Mouse (Mus musculus): ENCODE results near the gene Reep6. TPM values are rescaled to one million over a fixed set of nuclear protein-coding genes. Genes with fewer than 3 reads are reported as not detected.

The Reep6 gene
- total and polyA plus RNA-seq, 2 experiments from 2014 or later = 3.7 to 5.2 TPM

DNA sequence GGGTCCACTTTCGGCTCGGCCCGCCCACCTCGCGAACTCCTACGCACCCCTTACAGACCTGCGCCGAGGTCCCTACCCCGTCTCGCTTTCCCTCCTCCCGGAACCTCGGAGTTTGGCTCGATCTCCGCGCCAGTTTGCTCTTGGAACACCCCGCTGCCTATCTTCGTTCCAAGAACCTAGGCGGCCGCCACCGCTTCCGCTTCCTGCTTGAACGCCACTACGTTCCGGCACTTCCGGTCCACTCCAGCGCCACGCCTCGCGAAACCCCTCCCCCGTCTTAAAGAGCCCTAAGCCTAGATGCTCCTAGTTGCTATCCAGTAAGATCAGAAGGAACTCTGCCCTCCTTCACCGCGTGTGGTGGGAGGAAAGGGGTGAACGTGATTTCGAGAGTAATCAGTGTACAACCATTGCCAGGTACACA is 9.4 kb upstream of the Reep6 start, which contains the start of gene 2310011J03Rik:
Gene 2310011J03Rik, minus strand, starts transcription at position 198 of the 421 bp plus-strand sequence.
- H3K36me3 ChIP-seq (ENCODE audit: insufficient read depth, low read length) = peaks cover 11% of the 10 kb centered on the region
- ATAC-seq (peak; percentile 67), DNase-seq (ENCODE audit: low spot score) (peak; percentile 95)
- peak within 1 kb of the TSS; percentile 68 for H3K9ac ChIP-seq (replicated peaks; ENCODE audit: low read length)
- H3K4me1 ChIP-seq (ENCODE audit: insufficient read depth, low read length) = peaks cover 14% of the 10 kb centered on the region; the same call in 1 of the 2 replicates
- WGBS = 2% methylated on average over 33 of the region's 34 CpGs
- H3K9me3 ChIP-seq (ENCODE audit: low read length) = no peaks in the 10 kb centered on the region
- no peak for TF ChIP-seq CTCF (IDR thresholded peaks at IDR 0.05; ENCODE audit: low read depth)
- peak within 1 kb of the TSS; percentile 71 for H3K4me3 ChIP-seq (ENCODE audit: low read length)
- H3K4me2 ChIP-seq (ENCODE audit: low read depth, low read length) = peak within 1 kb of the TSS; percentile 96
- H3K27ac ChIP-seq = peak within 1 kb of the TSS; percentile 73
- no peaks in the 10 kb centered on the region for H3K27me3 ChIP-seq (ENCODE audit: insufficient read depth, low read length)

DNA sequence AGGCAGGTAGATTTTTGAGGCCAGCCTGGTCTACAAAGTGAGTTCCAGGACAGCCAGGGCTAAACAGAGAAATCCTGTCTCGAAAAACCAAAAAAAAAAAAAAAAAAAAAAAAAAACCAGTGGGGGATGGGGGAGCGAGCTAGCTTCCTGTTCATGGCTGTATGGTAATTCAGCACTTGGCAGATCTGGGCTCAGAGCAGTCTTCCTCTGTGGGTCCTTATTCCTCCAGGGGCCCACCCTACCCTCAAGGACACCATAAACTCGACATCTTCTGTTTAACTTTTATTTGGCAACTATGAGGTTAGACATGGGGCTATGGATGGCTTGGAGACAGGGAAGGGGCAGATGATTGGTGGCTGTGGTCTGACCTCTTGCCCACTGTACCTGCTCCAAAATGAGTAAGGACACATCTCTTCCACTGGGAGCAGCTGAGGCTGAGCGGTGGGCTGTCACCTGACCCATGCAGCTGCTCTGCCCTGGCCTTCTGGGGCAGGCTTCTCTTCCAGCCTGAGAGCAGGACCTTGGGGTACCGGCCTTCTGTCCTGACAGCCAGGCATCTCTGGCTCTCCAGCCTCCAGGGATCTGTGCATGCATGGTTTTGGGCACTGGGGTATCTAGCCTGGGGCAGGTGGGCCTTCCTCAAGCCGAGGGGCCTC is 8.6 kb upstream of the Reep6 start:
- no peaks in the 10 kb centered on the region for H3K9me3 ChIP-seq (ENCODE audit: low read length)

DNA sequence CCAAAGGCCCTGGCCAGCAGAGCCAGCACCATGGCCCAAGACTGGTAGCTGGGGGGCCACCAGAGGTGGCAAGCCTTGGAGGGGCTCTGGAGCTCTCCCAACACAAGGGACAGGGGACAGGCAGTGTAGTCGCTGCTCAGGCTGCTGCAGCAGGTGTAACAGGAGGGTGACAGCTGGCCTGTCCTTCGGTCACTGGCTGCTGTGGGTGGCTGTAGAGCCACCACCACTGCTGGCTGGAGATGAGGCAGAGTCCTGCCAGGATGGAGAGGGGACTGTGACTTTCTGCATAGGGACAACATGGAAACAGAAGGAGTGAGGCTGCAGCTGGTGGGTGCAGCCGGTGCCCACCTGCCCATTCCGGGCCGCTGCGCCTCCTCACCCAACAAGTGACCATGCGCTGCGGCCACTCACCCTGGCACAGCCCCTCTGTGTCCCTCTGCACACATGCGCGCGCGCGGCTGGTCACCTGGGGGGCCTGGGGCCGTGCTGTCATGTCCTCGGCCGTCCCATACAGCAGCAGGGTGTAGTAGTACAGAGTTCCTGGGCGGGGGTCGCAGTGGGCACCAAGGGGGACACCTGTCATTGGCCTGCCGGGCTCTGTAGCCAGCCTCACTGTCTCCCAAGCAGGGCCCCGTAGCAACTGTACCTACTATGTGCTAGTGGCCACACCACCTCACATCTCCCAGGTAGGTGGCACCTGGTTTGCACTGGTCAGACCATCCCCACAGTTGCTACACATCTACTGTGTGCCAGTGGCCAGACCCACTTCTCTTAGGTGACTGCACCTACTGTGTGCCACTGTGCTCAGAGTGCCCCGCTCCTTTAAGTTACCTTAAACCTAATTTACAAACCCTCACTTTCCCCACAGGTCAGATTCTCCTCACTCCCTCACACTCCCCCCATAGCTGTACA is 7.8 kb upstream of the Reep6 start:
- no peaks in the 10 kb centered on the region for H3K9me3 ChIP-seq (ENCODE audit: low read length)
- H3K4me1 ChIP-seq (ENCODE audit: insufficient read depth, low read length) = peaks cover 14% of the 10 kb centered on the region; the same call in 1 of the 2 replicates
- DNase-seq (ENCODE audit: low spot score) (no peak), ATAC-seq (no peak)
- H3K4me3 ChIP-seq (ENCODE audit: low read length) = no peak overlapping the region
- no peak overlapping the region; the same call in 1 of the 2 replicates for H3K27ac ChIP-seq
- no peaks in the 10 kb centered on the region for H3K36me3 ChIP-seq (ENCODE audit: insufficient read depth, low read length)
- H3K4me2 ChIP-seq (ENCODE audit: low read depth, low read length) = no peak overlapping the region
- H3K27me3 ChIP-seq (ENCODE audit: insufficient read depth, low read length) = no peaks in the 10 kb centered on the region
- no peak for TF ChIP-seq CTCF (IDR thresholded peaks at IDR 0.05; ENCODE audit: low read depth)
- 91% methylated on average over 21 of the region's 21 CpGs for WGBS
- H3K9ac ChIP-seq (replicated peaks; ENCODE audit: low read length) = no peak overlapping the region

More for the DNA sequence above, 8.6 kb upstream of the Reep6 start:
- Histone ChIP-seq H3K27ac (no peak overlapping the region), H3K36me3 (ENCODE audit: insufficient read depth, low read length) (0 out of 2 replicates have a peak, but pooled peaks cover 3% of the 10 kb centered on the region), H3K4me3 (ENCODE audit: low read length) (no peak overlapping the region), H3K4me1 (ENCODE audit: insufficient read depth, low read length) (peaks cover 14% of the 10 kb centered on the region; the same call in 1 of the 2 replicates), H3K4me2 (ENCODE audit: low read depth, low read length) (no peak overlapping the region), H3K9ac (replicated peaks; ENCODE audit: low read length) (no peak overlapping the region), H3K27me3 (ENCODE audit: insufficient read depth, low read length) (no peaks in the 10 kb centered on the region)
- DNase-seq (ENCODE audit: low spot score) = no peak
- 76% methylated on average over 6 of the region's 6 CpGs for WGBS
- TF ChIP-seq CTCF (IDR thresholded peaks at IDR 0.05; ENCODE audit: low read depth) = no peak
- ATAC-seq = no peak

DNA sequence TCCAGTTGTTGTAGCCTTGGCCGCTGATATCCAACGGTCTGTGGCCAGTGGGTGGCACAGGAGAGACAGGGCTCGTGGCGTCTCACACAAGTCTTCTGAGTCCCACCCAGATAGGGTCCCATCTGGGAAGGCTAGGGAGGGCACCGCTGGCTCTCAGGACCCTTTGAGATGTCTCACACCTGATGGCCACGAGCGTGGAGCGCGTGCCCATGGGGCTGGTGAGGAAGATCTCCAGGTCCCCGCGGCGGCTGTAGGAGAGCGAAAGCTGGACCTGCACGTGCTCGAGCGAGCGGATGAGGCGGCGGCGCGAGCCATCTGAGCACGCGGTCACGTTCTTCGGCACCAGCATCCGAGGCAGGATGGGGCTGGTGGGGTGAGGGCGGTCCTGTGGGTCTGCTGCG is 6.9 kb upstream of the Reep6 start:
- Histone ChIP-seq H3K36me3 (ENCODE audit: insufficient read depth, low read length) (no peaks in the 10 kb centered on the region), H3K9ac (replicated peaks; ENCODE audit: low read length) (peak overlapping the region; percentile 53), H3K4me1 (ENCODE audit: insufficient read depth, low read length) (peaks cover 14% of the 10 kb centered on the region; the same call in 1 of the 2 replicates), H3K9me3 (ENCODE audit: low read length) (no peaks in the 10 kb centered on the region), H3K4me2 (ENCODE audit: low read depth, low read length) (peak overlapping the region; percentile 84), H3K27ac (peak overlapping the region; percentile 48; the same call in 1 of the 2 replicates), H3K27me3 (ENCODE audit: insufficient read depth, low read length) (no peaks in the 10 kb centered on the region), H3K4me3 (ENCODE audit: low read length) (peak overlapping the region; percentile 45)
- WGBS = 3% methylated on average over 28 of the region's 28 CpGs
- peak; percentile 11; the same call in 1 of the 2 replicates for ATAC-seq
- DNase-seq (ENCODE audit: low spot score) = no peak
- peak; percentile 39 for TF ChIP-seq CTCF (IDR thresholded peaks at IDR 0.05; ENCODE audit: low read depth)

DNA sequence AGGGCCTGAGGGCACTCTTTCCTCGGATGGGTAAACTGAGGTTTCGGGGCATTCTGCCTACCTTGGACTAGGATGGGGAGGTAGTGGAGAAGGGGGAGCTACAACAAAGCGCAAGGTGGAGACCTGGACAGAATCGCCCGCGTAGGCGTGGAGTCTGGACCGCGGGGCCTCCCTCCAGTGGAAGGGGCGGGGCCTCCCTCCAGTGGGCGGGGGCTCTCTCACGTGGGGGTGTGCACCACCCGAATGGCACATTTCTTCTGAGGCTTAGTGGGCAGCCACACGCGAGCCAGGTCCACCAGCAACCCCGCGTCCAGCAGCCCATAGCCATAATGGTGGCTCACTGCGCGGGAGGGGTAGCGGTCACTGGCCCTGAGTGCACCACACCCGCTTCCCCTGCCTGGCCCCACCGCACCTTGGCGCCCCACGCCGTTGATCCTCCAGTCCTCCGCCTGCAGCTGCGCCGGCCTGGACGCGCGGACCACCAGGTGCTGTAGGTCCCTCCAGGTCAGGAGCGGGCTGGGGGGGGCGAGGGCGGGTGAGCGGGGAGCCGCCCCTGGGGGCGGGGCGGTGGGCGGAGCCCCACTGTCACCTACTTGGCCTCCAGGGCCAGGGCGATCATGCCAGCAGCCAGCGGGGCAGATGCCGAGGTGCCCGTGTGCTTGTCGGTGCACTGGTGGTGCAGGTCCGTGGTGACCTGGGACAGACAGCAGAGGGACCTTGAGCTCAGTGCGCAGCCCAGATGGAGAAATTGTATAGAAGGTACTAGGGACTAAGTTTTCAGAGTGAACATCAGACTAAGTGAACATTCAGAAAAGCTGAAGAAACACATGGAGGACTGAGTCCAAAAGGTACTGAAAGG is 6.3 kb upstream of the Reep6 start:
- Histone ChIP-seq H3K9me3 (ENCODE audit: low read length) (no peaks in the 10 kb centered on the region), H3K4me1 (ENCODE audit: insufficient read depth, low read length) (peaks cover 14% of the 10 kb centered on the region; the same call in 1 of the 2 replicates), H3K36me3 (ENCODE audit: insufficient read depth, low read length) (no peaks in the 10 kb centered on the region), H3K27ac (peak overlapping the region; percentile 48; the same call in 1 of the 2 replicates), H3K4me2 (ENCODE audit: low read depth, low read length) (peak overlapping the region; percentile 84), H3K9ac (replicated peaks; ENCODE audit: low read length) (peak overlapping the region; percentile 53), H3K4me3 (ENCODE audit: low read length) (peak overlapping the region; percentile 45), H3K27me3 (ENCODE audit: insufficient read depth, low read length) (no peaks in the 10 kb centered on the region)
- TF ChIP-seq CTCF (IDR thresholded peaks at IDR 0.05; ENCODE audit: low read depth) = no peak
- DNase-seq (ENCODE audit: low spot score) (peak; percentile 35), ATAC-seq (peak; percentile 30; the same call in 1 of the 2 replicates)
- 2% methylated on average over 38 of the region's 46 CpGs for WGBS

All from hindbrain, postnatal 0 days (tissue).